Mouse (Mus musculus): ENCODE measurements around the gene Snx6. TPM values are rescaled to one million over a fixed set of nuclear protein-coding genes. Genes with fewer than 3 reads are reported as not detected.
A peak's percentile ranks its signal among the peaks of the same experiment; 100 is the strongest.

Snx6 gene
- 161 TPM in 2 replicates for polyA plus RNA-seq (2014; fragmentation: Nextera tagmentation; extraction: Ambion mirVana)

GRCm38 (mm10) chr12:54795153-54795998, at the start of gene Snx6:
Snx6 (minus strand) TSS chr12:54795703.
- peak within 1 kb of the TSS; percentile 86 for H3K9ac ChIP-seq
- peaks cover 14% of the 10 kb centered on the region for H3K4me1 ChIP-seq (replicated peaks; ENCODE audit: control insufficient read depth, insufficient read depth, low read length)
- H3K9me3 ChIP-seq (ENCODE audit: control insufficient read depth, low read length): no peaks in the 10 kb centered on the region
- peak within 1 kb of the TSS; percentile 61 for H3K4me3 ChIP-seq (replicated peaks; ENCODE audit: low read length)
- DNase-seq (ENCODE audit: low spot score) (peak; percentile 86), ATAC-seq (ENCODE audit: low FRiP score) (peak; percentile 95)
- no peaks in the 10 kb centered on the region for H3K27me3 ChIP-seq (ENCODE audit: control insufficient read depth, insufficient read depth, low read length)
- WGBS: under 1% methylated on average over 69 of the region's 76 CpGs
- peak within 1 kb of the TSS; percentile 53 for H3K4me2 ChIP-seq (replicated peaks)
- H3K36me3 ChIP-seq (replicated peaks; ENCODE audit: control insufficient read depth, insufficient read depth): peaks cover 6% of the 10 kb centered on the region; the same call in 1 of the 2 replicates
- peak within 1 kb of the TSS; percentile 84 for H3K27ac ChIP-seq

GRCm38 (mm10) chr12:54844415-54844814, 48.9 kb upstream of the Snx6 start:
- Histone ChIP-seq H3K27me3 (ENCODE audit: control insufficient read depth, insufficient read depth, low read length) (no peaks in the 10 kb centered on the region), H3K36me3 (replicated peaks; ENCODE audit: control insufficient read depth, insufficient read depth) (no peaks in the 10 kb centered on the region), H3K9ac (no peak overlapping the region), H3K4me1 (replicated peaks; ENCODE audit: control insufficient read depth, insufficient read depth, low read length) (no peaks in the 10 kb centered on the region), H3K9me3 (ENCODE audit: control insufficient read depth, low read length) (no peaks in the 10 kb centered on the region), H3K27ac (no peak overlapping the region), H3K4me3 (replicated peaks; ENCODE audit: low read length) (no peak overlapping the region), H3K4me2 (replicated peaks) (no peak overlapping the region)
- ATAC-seq (ENCODE audit: low FRiP score) (no peak), DNase-seq (ENCODE audit: low spot score) (no peak)

- no peak overlapping the region for H3K4me2 ChIP-seq (replicated peaks)
- no peak overlapping the region for H3K27ac ChIP-seq
- H3K4me1 ChIP-seq (replicated peaks; ENCODE audit: control insufficient read depth, insufficient read depth, low read length): no peaks in the 10 kb centered on the region
- no peaks in the 10 kb centered on the region for H3K36me3 ChIP-seq (replicated peaks; ENCODE audit: control insufficient read depth, insufficient read depth)
- DNase-seq (ENCODE audit: low spot score) (no peak), ATAC-seq (ENCODE audit: low FRiP score) (no peak)
- H3K9me3 ChIP-seq (ENCODE audit: control insufficient read depth, low read length): no peaks in the 10 kb centered on the region
- 88% methylated on average over 1 of the region's 1 CpGs for WGBS
- no peak overlapping the region for H3K4me3 ChIP-seq (replicated peaks; ENCODE audit: low read length)
- no peaks in the 10 kb centered on the region for H3K27me3 ChIP-seq (ENCODE audit: control insufficient read depth, insufficient read depth, low read length)
- no peak overlapping the region for H3K9ac ChIP-seq
These were observed 46.1 kb upstream of the Snx6 start for GRCm38 (mm10) chr12:54841576-54841975.

- no peak overlapping the region for H3K27ac ChIP-seq
- 79% methylated on average over 2 of the region's 2 CpGs for WGBS
- 0 out of 2 replicates have a peak, but pooled peaks cover 3% of the 10 kb centered on the region for H3K4me1 ChIP-seq (replicated peaks; ENCODE audit: control insufficient read depth, insufficient read depth, low read length)
- no peak overlapping the region for H3K4me3 ChIP-seq (replicated peaks; ENCODE audit: low read length)
- DNase-seq (ENCODE audit: low spot score) (no peak), ATAC-seq (ENCODE audit: low FRiP score) (no peak)
- no peaks in the 10 kb centered on the region for H3K36me3 ChIP-seq (replicated peaks; ENCODE audit: control insufficient read depth, insufficient read depth)
- H3K9ac ChIP-seq: no peak overlapping the region
- H3K9me3 ChIP-seq (ENCODE audit: control insufficient read depth, low read length): no peaks in the 10 kb centered on the region
- no peak overlapping the region for H3K4me2 ChIP-seq (replicated peaks)
- H3K27me3 ChIP-seq (ENCODE audit: control insufficient read depth, insufficient read depth, low read length): no peaks in the 10 kb centered on the region
These were observed 44.3 kb upstream of the Snx6 start for GRCm38 (mm10) chr12:54839815-54840214.

- no peaks in the 10 kb centered on the region for H3K9me3 ChIP-seq (ENCODE audit: control insufficient read depth, low read length)
- no peak overlapping the region for H3K9ac ChIP-seq
- no peak for ATAC-seq (ENCODE audit: low FRiP score)
- H3K4me3 ChIP-seq (replicated peaks; ENCODE audit: low read length): no peak overlapping the region
- H3K4me2 ChIP-seq (replicated peaks): no peak overlapping the region
- no peaks in the 10 kb centered on the region for H3K27me3 ChIP-seq (ENCODE audit: control insufficient read depth, insufficient read depth, low read length)
- H3K4me1 ChIP-seq (replicated peaks; ENCODE audit: control insufficient read depth, insufficient read depth, low read length): 0 out of 2 replicates have a peak, but pooled peaks cover 5% of the 10 kb centered on the region
- DNase-seq (ENCODE audit: low spot score): no peak
- H3K36me3 ChIP-seq (replicated peaks; ENCODE audit: control insufficient read depth, insufficient read depth): no peaks in the 10 kb centered on the region
- no peak overlapping the region for H3K27ac ChIP-seq
These were observed 43.4 kb upstream of the Snx6 start for GRCm38 (mm10) chr12:54838931-54839330.

- H3K4me3 ChIP-seq (replicated peaks; ENCODE audit: low read length): no peak overlapping the region
- ATAC-seq (ENCODE audit: low FRiP score) (0 out of 2 replicates have a peak, but pooled peaks have one; percentile 24), DNase-seq (ENCODE audit: low spot score) (no peak)
- H3K9me3 ChIP-seq (ENCODE audit: control insufficient read depth, low read length): no peaks in the 10 kb centered on the region
- H3K9ac ChIP-seq: no peak overlapping the region
- no peaks in the 10 kb centered on the region for H3K36me3 ChIP-seq (replicated peaks; ENCODE audit: control insufficient read depth, insufficient read depth)
- no peak overlapping the region for H3K4me2 ChIP-seq (replicated peaks)
- H3K27me3 ChIP-seq (ENCODE audit: control insufficient read depth, insufficient read depth, low read length): no peaks in the 10 kb centered on the region
- no peak overlapping the region for H3K27ac ChIP-seq
- H3K4me1 ChIP-seq (replicated peaks; ENCODE audit: control insufficient read depth, insufficient read depth, low read length): 0 out of 2 replicates have a peak, but pooled peaks cover 5% of the 10 kb centered on the region
- WGBS: 80% methylated on average over 17 of the region's 18 CpGs
These were observed 40.4 kb upstream of the Snx6 start for GRCm38 (mm10) chr12:54835608-54836570.

GRCm38 (mm10) chr12:54834925-54835447, 39.5 kb upstream of the Snx6 start:
- peak overlapping the region; percentile 17; the same call in 1 of the 2 replicates for H3K4me3 ChIP-seq (replicated peaks; ENCODE audit: low read length)
- WGBS: 16% methylated on average over 11 of the region's 11 CpGs
- no peaks in the 10 kb centered on the region for H3K27me3 ChIP-seq (ENCODE audit: control insufficient read depth, insufficient read depth, low read length)
- DNase-seq (ENCODE audit: low spot score) (peak; percentile 58), ATAC-seq (ENCODE audit: low FRiP score) (peak; percentile 72; the same call in 1 of the 2 replicates)
- peak overlapping the region; percentile 27; the same call in 1 of the 2 replicates for H3K27ac ChIP-seq
- H3K4me1 ChIP-seq (replicated peaks; ENCODE audit: control insufficient read depth, insufficient read depth, low read length): 0 out of 2 replicates have a peak, but pooled peaks cover 5% of the 10 kb centered on the region
- H3K9ac ChIP-seq: peak overlapping the region; percentile 24; the same call in 1 of the 2 replicates
- no peaks in the 10 kb centered on the region for H3K36me3 ChIP-seq (replicated peaks; ENCODE audit: control insufficient read depth, insufficient read depth)
- no peaks in the 10 kb centered on the region for H3K9me3 ChIP-seq (ENCODE audit: control insufficient read depth, low read length)
- H3K4me2 ChIP-seq (replicated peaks): peak overlapping the region; percentile 39

- no peak overlapping the region for H3K9ac ChIP-seq
- 0 out of 2 replicates have a peak, but pooled peaks cover 5% of the 10 kb centered on the region for H3K4me1 ChIP-seq (replicated peaks; ENCODE audit: control insufficient read depth, insufficient read depth, low read length)
- H3K9me3 ChIP-seq (ENCODE audit: control insufficient read depth, low read length): no peaks in the 10 kb centered on the region
- H3K36me3 ChIP-seq (replicated peaks; ENCODE audit: control insufficient read depth, insufficient read depth): no peaks in the 10 kb centered on the region
- no peak overlapping the region for H3K27ac ChIP-seq
- ATAC-seq (ENCODE audit: low FRiP score) (no peak), DNase-seq (ENCODE audit: low spot score) (no peak)
- no peaks in the 10 kb centered on the region for H3K27me3 ChIP-seq (ENCODE audit: control insufficient read depth, insufficient read depth, low read length)
- H3K4me3 ChIP-seq (replicated peaks; ENCODE audit: low read length): no peak overlapping the region
- no peak overlapping the region for H3K4me2 ChIP-seq (replicated peaks)
- 68% methylated on average over 9 of the region's 9 CpGs for WGBS
These were observed 38.4 kb upstream of the Snx6 start for GRCm38 (mm10) chr12:54833856-54834399.
